Mouse (Mus musculus) bone marrow, adult 2 months (tissue): ENCODE results near the gene Gm10135.

Experiments used
- CTCF ChIP-seq: fragments of 200-500 bp; IDR thresholded peaks from 2 replicates; pipeline ENCODE4 v1.5.1; 2011; ENCODE audit warnings: low read length, control low read depth; ENCODE audit not compliant: control insufficient read depth, insufficient read depth
- POLR2A ChIP-seq: fragments of 200-500 bp; IDR thresholded peaks from 2 replicates; pipeline ENCODE4 v1.6.1; 2011; ENCODE audit warnings: low read depth, mild to moderate bottlenecking, control low read depth, low read length, borderline replicate concordance; ENCODE audit not compliant: control insufficient read depth

GRCm38 (mm10) chr5:72948136-72948535, 26.4 kb downstream of the Gm10135 start:
- no peak for TF ChIP-seq CTCF
- TF ChIP-seq POLR2A = no peak
